Mouse (Mus musculus) thymus, postnatal 10 days (tissue): ENCODE results near the gene Spata48.
A peak's percentile ranks its signal among the peaks of the same experiment; 100 is the strongest.

Source experiments
- DNase-seq, 2 experiments: peaks; one replicate each; pipeline ENCODE4 v3.0.0; 2021; ENCODE audit warnings: low spot score in 2 of 2

The Spata48 gene

DNA sequence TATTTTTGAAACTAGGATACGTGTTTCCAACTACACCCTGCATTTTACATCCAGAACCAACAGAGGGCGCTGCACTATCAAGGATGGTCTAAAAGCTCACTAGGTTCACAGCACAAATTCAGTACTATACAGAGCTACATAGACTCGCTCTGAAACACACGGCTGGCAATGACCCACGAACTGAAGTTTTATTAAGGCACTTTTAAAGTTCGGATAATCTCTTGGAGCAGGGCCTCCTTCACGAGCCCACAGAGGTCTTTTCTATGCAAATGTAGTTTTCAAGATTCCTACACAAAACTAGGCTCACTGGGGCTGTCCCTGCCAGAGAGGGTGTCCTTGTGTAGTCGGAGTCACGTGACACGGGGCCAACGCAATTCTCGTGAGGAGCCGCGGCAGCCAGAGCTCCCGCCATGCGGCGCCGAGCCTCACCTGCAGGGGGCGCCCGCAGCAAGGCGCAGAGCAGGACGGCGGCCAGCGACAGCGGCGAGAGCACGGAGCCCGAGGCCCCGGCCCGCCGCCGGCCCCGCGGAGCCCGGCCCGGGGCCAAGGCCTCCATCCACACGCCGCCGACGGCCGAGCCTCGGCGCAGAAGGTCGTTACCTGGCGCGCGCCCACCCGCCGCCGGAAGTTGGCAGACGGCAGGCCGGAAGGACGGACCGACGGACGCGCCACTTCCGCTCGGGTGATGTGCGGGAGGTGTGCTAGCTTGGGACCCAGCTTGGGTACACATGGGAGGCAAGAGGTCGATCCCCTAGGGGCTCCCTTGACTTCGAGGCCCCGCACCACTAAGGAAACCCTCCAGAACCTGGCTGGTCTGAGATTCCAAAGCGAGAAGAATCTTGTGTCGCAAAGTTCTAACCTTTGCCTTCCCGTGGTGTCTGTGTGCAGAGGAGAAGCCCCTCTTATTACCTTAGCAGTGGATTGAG is at the start of gene Spata48, which contains the start of gene Zpbp:
Spata48 (plus strand) TSS at position 460 of the 926 bp plus-strand sequence.
Zpbp (minus strand) TSS at position 774 of the 926 bp plus-strand sequence.
- DNase-seq = peak; percentile 90 to 92

GRCm38 (mm10) chr11:11414188-11414587 is 47.7 kb upstream of the Spata48 start:
- DNase-seq = no peak

GRCm38 (mm10) chr11:11417356-11417755 is 44.5 kb upstream of the Spata48 start:
- DNase-seq = no peak

GRCm38 (mm10) chr11:11455037-11455436 is 6.9 kb upstream of the Spata48 start:
- peak in 1 of 2 experiments; percentile 44 for DNase-seq

DNA sequence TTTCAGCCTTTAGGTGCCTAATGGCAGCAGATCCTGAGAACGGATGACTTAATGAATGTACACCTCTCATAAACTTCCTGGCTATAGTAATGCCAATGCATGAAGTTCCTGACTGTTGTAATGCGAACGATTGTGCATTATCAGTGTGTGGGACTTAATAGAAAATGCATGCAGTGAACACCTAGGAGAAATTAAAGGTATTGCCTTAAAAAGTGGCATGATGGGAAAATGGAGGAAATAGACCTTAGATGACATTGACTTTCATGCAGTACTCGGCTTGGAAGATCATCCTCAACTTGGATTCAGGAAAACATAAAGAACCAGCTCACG is 632 bp downstream of the Spata48 start:
- no peak for DNase-seq

DNA sequence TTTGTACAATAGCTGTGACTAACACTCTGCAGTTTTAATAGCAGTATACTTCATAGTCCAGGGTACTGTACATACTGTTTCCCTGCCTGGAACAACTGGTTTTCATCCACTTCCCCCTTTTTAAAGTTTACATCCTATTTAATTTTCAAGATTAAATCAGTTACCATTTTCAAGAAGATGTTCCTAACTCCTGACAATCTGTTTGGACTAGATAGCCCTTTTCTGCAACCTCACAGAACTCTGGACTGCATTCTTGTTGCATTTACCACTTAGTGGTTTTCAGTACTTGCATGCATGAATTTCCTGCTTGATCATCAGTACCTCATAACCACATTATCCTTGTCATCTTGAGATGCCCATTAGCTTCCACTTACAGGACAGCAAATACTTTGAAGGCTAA is 7.0 kb downstream of the Spata48 start:
- no peak for DNase-seq

DNA sequence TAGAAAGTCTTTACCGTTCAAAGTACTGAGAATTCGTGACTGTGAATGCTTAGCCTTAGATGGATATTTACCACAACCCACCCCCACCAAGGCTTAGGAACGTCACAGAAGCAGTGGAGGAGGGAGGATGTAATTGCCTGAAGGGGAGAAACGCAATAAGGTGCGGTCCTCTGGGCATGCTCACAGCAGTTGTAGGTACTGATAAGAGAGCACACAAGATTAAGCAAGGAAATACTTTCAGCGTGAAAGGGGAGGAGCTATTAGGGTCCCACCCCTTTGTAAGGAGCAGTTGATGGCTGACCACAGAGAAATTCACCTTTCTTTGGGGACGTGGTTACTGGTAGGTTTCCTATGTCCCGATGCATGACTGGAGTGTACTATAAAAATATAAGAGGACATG is 22.5 kb downstream of the Spata48 start:
- DNase-seq = no peak

DNA sequence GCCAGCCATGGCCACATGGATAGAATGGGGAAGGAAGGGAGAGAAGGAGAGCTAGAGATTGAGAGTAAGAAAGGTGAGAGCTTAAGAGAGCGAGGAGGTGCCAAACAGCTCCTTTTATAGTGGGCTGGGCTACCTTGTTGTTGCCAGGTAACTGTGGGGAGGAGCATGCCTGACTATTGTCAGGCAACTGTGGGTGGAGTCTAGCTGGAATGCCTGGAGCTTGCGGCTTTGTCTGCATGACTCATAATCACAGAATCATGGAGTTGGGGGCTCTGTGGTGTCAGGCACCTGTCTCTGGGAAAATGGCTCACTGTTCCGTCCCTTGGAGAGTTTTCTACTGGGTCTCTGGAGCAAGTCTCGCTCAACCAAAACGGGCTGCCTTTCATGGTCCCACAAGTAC is 30.1 kb downstream of the Spata48 start:
- DNase-seq = no peak

DNA sequence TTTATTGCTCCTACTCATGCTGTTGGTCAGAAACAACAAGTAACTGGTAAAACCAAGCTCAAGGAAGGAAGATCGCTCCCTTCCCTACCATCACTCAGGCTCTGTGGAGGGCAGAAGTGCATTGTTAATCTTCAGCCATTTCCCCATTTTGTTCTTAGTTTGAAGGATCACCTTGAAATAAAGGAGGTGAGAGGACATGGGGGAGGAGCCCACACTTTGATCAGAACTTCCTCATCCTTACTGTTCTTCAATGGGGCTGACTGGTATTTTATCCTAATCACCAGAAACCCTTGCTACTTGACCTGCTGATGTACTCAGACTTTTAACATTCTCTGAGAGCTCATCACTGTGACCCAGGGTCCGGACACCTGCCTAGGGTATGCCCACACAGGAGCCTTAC is 33.8 kb downstream of the Spata48 start:
- DNase-seq = no peak

GRCm38 (mm10) chr11:11499944-11500343 is 38.0 kb downstream of the Spata48 start:
- peak in 1 of 2 experiments; percentile 65 for DNase-seq

DNA sequence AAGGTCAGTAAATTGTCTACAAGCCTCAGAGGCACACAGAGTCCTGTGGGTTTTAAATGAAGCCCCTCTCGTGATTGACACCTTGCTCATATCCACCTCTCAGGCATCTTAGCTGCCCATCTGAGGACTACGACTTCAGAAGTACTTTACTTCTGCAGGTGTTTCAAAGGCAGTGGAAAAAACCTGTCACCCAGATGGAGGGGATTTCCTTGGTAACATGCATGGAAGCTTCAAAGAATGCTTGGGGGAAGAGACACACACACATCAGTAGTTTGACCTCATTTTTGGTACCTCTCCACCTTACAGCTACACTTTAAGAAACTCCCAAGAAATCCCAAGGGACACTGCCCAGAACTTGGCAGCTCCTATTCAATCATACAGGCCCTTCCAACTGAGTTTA is 44.3 kb downstream of the Spata48 start:
- DNase-seq = peak; percentile 67 to 72

DNA sequence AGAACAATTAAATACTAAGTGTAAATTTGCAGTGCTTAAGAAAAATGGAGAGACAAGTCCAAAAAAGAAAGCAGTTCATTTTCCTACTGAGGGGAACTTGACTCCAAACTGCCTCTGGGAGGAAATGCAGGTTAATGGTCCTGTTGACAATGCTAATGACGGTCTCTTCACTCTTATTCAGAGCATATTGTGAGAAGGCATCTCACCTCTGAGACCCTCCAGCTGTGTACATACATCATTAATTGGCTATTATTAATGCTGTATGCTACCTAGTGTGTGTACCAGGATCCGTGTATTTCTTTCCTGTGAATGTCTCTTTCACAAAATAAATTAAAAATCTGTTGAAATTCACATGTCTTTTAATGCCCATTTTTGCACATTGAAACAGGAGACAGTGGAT is 47.5 kb downstream of the Spata48 start:
- DNase-seq = no peak

- DNase-seq = peak in 1 of 2 experiments; percentile 55
Measured at GRCm38 (mm10) chr11:11512056-11512455, 50.2 kb downstream of the Spata48 start.

DNA sequence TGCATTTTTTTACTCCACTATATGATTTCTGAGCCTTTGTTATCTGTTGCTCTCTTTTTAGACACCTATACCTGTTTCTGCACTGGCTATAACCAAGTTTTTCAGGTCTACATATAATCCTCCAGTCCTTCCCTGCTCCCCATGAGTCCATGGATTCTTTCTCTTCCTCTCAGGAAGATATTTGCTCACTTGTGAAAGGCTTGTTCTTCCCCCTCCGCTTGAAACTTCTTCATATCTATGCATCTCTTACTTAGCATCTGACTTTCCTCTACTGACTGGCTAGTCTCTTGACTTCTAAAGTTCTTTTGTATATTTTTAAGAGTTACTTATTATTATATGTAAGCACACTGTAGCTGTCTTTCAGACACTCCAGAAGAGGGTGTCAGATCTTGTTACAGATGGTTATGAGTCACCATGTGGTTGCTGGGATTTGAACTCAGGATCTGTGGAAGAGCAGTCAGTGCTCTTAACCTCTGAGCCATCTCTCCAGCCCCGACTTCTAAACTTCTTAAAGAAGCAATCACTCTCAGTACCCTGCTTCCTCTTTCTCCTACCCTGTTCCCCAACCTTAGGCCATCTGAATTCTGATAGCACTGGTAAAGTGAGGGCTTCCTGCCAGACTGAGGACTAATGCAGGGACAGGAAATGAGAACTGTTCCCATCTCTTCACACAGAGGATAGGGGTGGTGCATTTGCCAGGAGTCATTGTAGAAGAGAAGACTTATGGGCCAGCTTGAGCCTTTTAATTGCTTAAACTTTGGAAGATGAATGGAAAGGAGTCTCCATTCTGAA is 51.3 kb downstream of the Spata48 start:
- no peak for DNase-seq

GRCm38 (mm10) chr11:11514920-11515319 is 53.0 kb downstream of the Spata48 start:
- DNase-seq = no peak

GRCm38 (mm10) chr11:11517781-11518435 is 56.0 kb downstream of the Spata48 start:
- DNase-seq = no peak

DNA sequence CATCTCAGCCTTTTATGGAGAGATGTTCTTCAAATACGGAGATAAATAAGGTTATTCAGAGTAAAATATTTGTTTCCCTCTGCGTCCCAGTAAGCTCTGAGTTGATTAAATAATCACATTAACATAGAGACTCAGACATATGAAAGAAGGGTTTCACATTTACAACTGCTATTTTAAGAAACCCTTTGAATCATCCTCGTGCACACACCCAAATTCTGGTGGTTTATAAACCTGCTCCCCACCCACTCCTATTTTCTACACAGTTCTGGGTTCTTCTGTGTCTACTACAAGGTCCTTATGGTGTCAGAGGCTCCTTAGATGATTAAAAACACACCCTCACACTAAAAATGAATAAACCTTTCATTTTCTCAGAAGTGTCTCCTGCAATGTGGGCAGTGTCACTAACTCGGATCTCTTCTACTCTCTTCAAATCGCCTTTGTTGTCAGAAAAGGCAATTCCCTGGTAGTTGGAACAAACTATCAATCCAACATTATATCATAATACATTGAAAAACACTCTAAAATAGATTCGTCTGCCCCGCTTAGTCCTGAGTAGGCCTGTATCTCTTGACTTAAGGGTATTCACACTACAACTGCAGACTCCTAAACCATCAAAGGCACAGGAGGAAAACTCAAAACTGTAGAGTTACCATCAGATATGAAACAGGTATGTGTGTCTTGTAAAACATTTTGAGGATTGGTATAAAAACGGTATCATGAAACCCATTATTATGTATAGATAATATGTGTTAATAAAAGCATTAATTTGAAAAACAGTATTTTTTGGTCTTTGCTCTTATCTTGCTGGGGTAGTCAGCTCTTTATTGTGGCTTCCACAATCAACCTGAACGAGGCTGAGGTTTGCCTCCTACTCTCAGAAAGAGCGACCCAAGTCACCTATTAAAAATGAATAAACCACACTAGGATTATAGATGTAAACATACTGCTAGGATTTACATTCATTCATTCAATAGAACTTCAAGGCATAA is 57.7 kb downstream of the Spata48 start:
- DNase-seq = no peak

DNA sequence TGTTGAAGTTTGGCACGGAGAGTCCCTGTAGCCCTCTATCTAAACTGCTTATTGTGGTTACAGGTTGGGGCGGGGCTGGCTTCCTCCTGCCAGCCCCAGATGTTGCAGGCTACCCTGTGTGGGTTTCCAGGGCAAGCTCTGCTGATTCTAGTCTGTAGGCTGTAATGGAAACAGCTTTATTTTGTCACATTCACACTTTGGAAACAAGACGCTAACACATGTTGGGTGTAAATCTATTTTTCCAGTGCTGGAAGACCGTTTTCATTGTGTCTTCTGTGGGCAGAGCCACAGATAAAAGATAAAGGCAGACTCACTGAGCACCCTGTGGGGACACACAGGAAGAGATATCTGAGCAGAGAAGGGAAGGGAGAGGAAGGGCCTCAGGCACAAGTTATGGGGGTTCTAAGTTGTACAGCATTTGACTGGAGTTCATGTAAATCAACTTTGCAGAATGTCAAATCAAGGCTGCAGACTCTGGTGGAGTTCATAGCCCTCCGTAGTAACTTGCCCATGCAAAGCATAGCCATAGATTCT is 60.1 kb downstream of the Spata48 start:
- peak; percentile 72 to 73 for DNase-seq

GRCm38 (mm10) chr11:11528760-11529159 is 66.9 kb downstream of the Spata48 start:
- DNase-seq = peak; percentile 50 to 60

DNA sequence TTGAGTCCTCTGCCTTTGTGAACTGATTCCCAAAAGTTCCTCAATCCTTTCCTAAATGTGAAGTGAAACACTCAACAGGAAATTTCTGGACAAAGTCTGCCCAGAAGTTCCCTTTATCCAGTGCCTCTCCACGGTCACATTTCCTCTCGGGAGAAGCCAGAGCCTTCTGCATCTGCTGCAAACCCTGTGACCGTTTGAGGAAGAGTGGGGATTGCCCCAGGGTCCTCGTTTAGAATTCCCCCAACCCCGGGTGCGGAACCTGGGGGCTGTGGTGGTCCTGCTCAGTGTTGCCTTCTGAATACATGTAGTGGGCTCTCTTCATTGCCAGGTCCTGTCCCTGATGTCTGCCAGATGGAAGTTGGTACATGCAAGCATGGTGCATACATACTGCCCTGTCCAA is 67.3 kb downstream of the Spata48 start:
- no peak for DNase-seq

- no peak for DNase-seq
Measured at GRCm38 (mm10) chr11:11530126-11530525, 68.2 kb downstream of the Spata48 start.
